9 mouse cellular contexts compared by ENCODE assay signal in genomic region chr19:47919966-47920375, GRCm38 (mm10). TPM values are rescaled to one million over a fixed set of nuclear protein-coding genes. Genes with fewer than 3 reads are reported as not detected.
DNase-seq lines count a peak whose midpoint lies in the region; ATAC-seq and TF ChIP-seq lines count a peak whose summit lies in the region.
"Had no signal": no experiment of that assay in that cellular context is flagged by ENCODE, and none has a peak within 500 bp of the region (broad histone marks: within the 10 kb centered on the region; RNA-seq: fewer than 3 reads in every experiment).

No protein-coding gene starts in this region.

- no peaks in the 10 kb centered on the region for H3K36me3 ChIP-seq in thymus, adult 2 months (ENCODE audit: control insufficient read depth, insufficient read depth, low read length)
- H3K36me3 ChIP-seq in limb, embryonic 11.5 days (ENCODE audit: control insufficient read depth, insufficient read depth, low read length), result no peaks in the 10 kb centered on the region
- H3K36me3 ChIP-seq in midbrain, embryonic 12.5 days, result no peaks in the 10 kb centered on the region

- H3K9ac ChIP-seq in limb, embryonic 11.5 days (ENCODE audit: low read length), result peak overlapping the region; percentile 96
- no peak overlapping the region for H3K9ac ChIP-seq in midbrain, embryonic 12.5 days (replicated peaks)

- H3K4me3 ChIP-seq in thymus, adult 2 months (ENCODE audit: control insufficient read depth, insufficient read depth, low read length), result no peak overlapping the region
- peak overlapping the region; percentile 81 for H3K4me3 ChIP-seq in limb, embryonic 11.5 days (ENCODE audit: low read depth, low read length)
- H3K4me3 ChIP-seq in midbrain, embryonic 12.5 days, result peak overlapping the region; percentile 78

- 13% methylated on average over 8 of the region's 8 CpGs for WGBS in thymus, adult 2 months
- 8% methylated on average over 8 of the region's 8 CpGs for WGBS in limb, embryonic 11.5 days
- 10% methylated on average over 8 of the region's 8 CpGs for WGBS in midbrain, embryonic 12.5 days

- no peaks in the 10 kb centered on the region for H3K27me3 ChIP-seq in thymus, adult 2 months (ENCODE audit: control insufficient read depth, insufficient read depth, low read length)
- H3K27me3 ChIP-seq in limb, embryonic 11.5 days (ENCODE audit: control insufficient read depth, insufficient read depth, low read length), result no peaks in the 10 kb centered on the region
- no peaks in the 10 kb centered on the region for H3K27me3 ChIP-seq in midbrain, embryonic 12.5 days

- H3K9me3 ChIP-seq in limb, embryonic 11.5 days (ENCODE audit: control insufficient read depth, low read length), result no peaks in the 10 kb centered on the region
- no peaks in the 10 kb centered on the region for H3K9me3 ChIP-seq in midbrain, embryonic 12.5 days

- intact Hi-C loops in heart, postnatal 14 days (cut with DNase I), result loop anchor here (1.0 to 10.0 kb wide), 2 partner anchors 12 to 405 kb away; no protein-coding TSS in a partner anchor

- DNase-seq in thymus, adult 2 months, result no peak
- DNase-seq in thymus, postnatal 4 days, result no peak
- DNase-seq in heart, postnatal 14 days, result peak; percentile 62 to 79
- no peak for DNase-seq in limb, embryonic 11.5 days (ENCODE audit: low spot score)
- DNase-seq in right cerebral cortex, postnatal 36 days (ENCODE audit: low spot score in 2 of 2), result no peak
- DNase-seq in cerebellum, adult 11-12 months, result no peak
- no peak for DNase-seq in gastrocnemius, adult 18-20 months (ENCODE audit: low spot score)

- TF ChIP-seq POLR2A in thymus, adult 2 months (IDR thresholded peaks at IDR 0.05; ENCODE audit: control insufficient read depth, extremely low read depth, insufficient read depth, low read length, poor library complexity), result no peak

- peaks cover 24% of the 10 kb centered on the region for H3K4me1 ChIP-seq in thymus, adult 2 months (replicated peaks; ENCODE audit: control insufficient read depth, insufficient read depth, low read length)
- H3K4me1 ChIP-seq in limb, embryonic 11.5 days (ENCODE audit: control insufficient read depth, insufficient read depth, low read length), result peaks cover 20% of the 10 kb centered on the region
- peaks cover 29% of the 10 kb centered on the region for H3K4me1 ChIP-seq in midbrain, embryonic 12.5 days

- no peak for TF ChIP-seq CTCF in thymus, adult 2 months (IDR thresholded peaks at IDR 0.05; ENCODE audit: borderline replicate concordance, control insufficient read depth, extremely low read depth, insufficient read depth, low read length, poor library complexity)

- peak overlapping the region; percentile 81 for H3K4me2 ChIP-seq in limb, embryonic 11.5 days (ENCODE audit: low read depth, severe bottlenecking)
- H3K4me2 ChIP-seq in midbrain, embryonic 12.5 days (replicated peaks), result peak overlapping the region; percentile 81

- no peak for ATAC-seq in limb, embryonic 11.5 days (ENCODE audit: insufficient number of reproducible peaks, low FRiP score, low TSS enrichment, low read depth)
- ATAC-seq in midbrain, embryonic 12.5 days (ENCODE audit: low FRiP score, low read depth), result peak; percentile 10; the same call in 1 of the 2 replicates

- H3K27ac ChIP-seq in thymus, adult 2 months (ENCODE audit: control insufficient read depth, insufficient read depth, low read length), result peak overlapping the region; percentile 67
- H3K27ac ChIP-seq in limb, embryonic 11.5 days (replicated peaks; ENCODE audit: low read depth, low read length), result peak overlapping the region; percentile 93; the same call in 1 of the 2 replicates
- peak overlapping the region; percentile 87; the same call in 1 of the 2 replicates for H3K27ac ChIP-seq in midbrain, embryonic 12.5 days (replicated peaks)

RNA-seq across cellular contexts. Expression of gene Itprip, which starts 0.9 kb away (rescaled TPM):
- polyA plus RNA-seq in thymus, adult 2 months (2012; rRNA removed), result 32.6 and 37.4 TPM in 2 replicates
- total RNA-seq in heart, postnatal 14 days (2021), result 1 to 10 TPM; 8.0 to 8.1 TPM
- polyA plus RNA-seq in limb, embryonic 11.5 days (2014; fragmentation: Nextera tagmentation; extraction: Ambion mirVana), result 20.0 and 20.3 TPM in 2 replicates
- 16.3 and 18.9 TPM in 2 replicates for polyA plus RNA-seq in midbrain, embryonic 12.5 days (2016; fragmentation: Nextera tagmentation; extraction: Ambion mirVana)
- under 1 TPM; 0.50 to 0.90 TPM for total RNA-seq in gastrocnemius, adult 18-20 months (2021)

RNA-seq across cellular contexts. Expression of gene Cfap43, which starts 0.9 kb away (rescaled TPM):
- polyA plus RNA-seq in thymus, adult 2 months (2012; rRNA removed), result 0.13 and 0.20 TPM in 2 replicates
- total RNA-seq in heart, postnatal 14 days (2021), result under 1 TPM in 1 of 2 experiments, not detected in 1; 0.81 TPM
- polyA plus RNA-seq in limb, embryonic 11.5 days (2014; fragmentation: Nextera tagmentation; extraction: Ambion mirVana), result 0.04 and 0.27 TPM in 2 replicates
- polyA plus RNA-seq in midbrain, embryonic 12.5 days (2016; fragmentation: Nextera tagmentation; extraction: Ambion mirVana), result 0.13 and 0.14 TPM in 2 replicates
- total RNA-seq in gastrocnemius, adult 18-20 months (2021), result not detected

RNA-seq across cellular contexts. Expression of gene Cfap58, which starts 17.5 kb away (rescaled TPM):
- polyA plus RNA-seq in thymus, adult 2 months (2012; rRNA removed), result 0.03 and 0.04 TPM in 2 replicates
- total RNA-seq in heart, postnatal 14 days (2021), result 1 to 10 TPM; 1.3 to 2.1 TPM
- 0.09 TPM in 1 of 2 replicates, not detected in the other for polyA plus RNA-seq in limb, embryonic 11.5 days (2014; fragmentation: Nextera tagmentation; extraction: Ambion mirVana)
- 0.20 and 0.27 TPM in 2 replicates for polyA plus RNA-seq in midbrain, embryonic 12.5 days (2016; fragmentation: Nextera tagmentation; extraction: Ambion mirVana)
- total RNA-seq in gastrocnemius, adult 18-20 months (2021), result not detected
- total RNA-seq: neutrophil, adult 5-6 weeks had no signal

RNA-seq across cellular contexts. Expression of gene Gsto2, which starts 54.6 kb away (rescaled TPM):
- polyA plus RNA-seq in thymus, adult 2 months (2012; rRNA removed), result 0.14 and 0.84 TPM in 2 replicates
- total RNA-seq in heart, postnatal 14 days (2021), result 1 to 10 TPM; 1.6 to 1.7 TPM
- polyA plus RNA-seq in limb, embryonic 11.5 days (2014; fragmentation: Nextera tagmentation; extraction: Ambion mirVana), result 0.78 and 1.1 TPM in 2 replicates
- polyA plus RNA-seq in midbrain, embryonic 12.5 days (2016; fragmentation: Nextera tagmentation; extraction: Ambion mirVana), result 0.73 and 1.5 TPM in 2 replicates
- under 1 TPM; 0.25 to 0.66 TPM for total RNA-seq in gastrocnemius, adult 18-20 months (2021)

Comparison
In these comparisons a context has a peak if more than half of its experiments do, and no peak if none do; other contexts are left out.
1. DNase-seq: peak in heart, postnatal 14 days (2 of 2); none in thymus, adult 2 months (single experiment), thymus, postnatal 4 days (single experiment), limb, embryonic 11.5 days (single experiment), right cerebral cortex, postnatal 36 days (0 of 2), cerebellum, adult 11-12 months (single experiment) and gastrocnemius, adult 18-20 months (single experiment).
2. Peak in every context shown above with its lines, with median percentiles within 50 percentile points of each other: H3K27ac ChIP-seq.